Mouse (Mus musculus) intestine, postnatal 0 days (tissue): Measurements from ENCODE around the gene Cblc. TPM values are rescaled to one million over a fixed set of nuclear protein-coding genes. Genes with fewer than 3 reads are reported as not detected.

Experiments
- ATAC-seq: fragments of 200-750 bp; cut with Nextera tagmentation; 2 replicates; pipeline ENCODE4 v1.8.0; 2017; ENCODE audit warnings: mild to moderate bottlenecking, moderate TSS enrichment, moderate library complexity
- H3K27ac ChIP-seq: fragments of 300-500 bp; sonication (generic); 2 replicates; pipeline ENCODE4 v1.5.1; 2014; ENCODE audit warnings: mild to moderate bottlenecking, low read depth, low read length, moderate library complexity
- H3K27me3 ChIP-seq: fragments of 300-500 bp; sonication (generic); replicated peaks from 2 replicates; pipeline ENCODE4 v1.6.1; 2014; ENCODE audit warnings: low read length, mixed read lengths; ENCODE audit not compliant: control insufficient read depth, insufficient read depth
- H3K36me3 ChIP-seq: fragments of 300-500 bp; sonication (generic); 2 replicates; pipeline ENCODE4 v1.6.1; 2014; ENCODE audit warnings: mild to moderate bottlenecking, moderate library complexity; ENCODE audit not compliant: control insufficient read depth, insufficient read depth
- H3K4me1 ChIP-seq: fragments of 300-500 bp; sonication (generic); replicated peaks from 2 replicates; pipeline ENCODE4 v1.6.1; 2014; ENCODE audit warnings: antibody characterized with exemption, low read length, mixed read lengths; ENCODE audit not compliant: control insufficient read depth, insufficient read depth
- H3K4me2 ChIP-seq: fragments of 300-500 bp; sonication (generic); replicated peaks from 2 replicates; pipeline ENCODE4 v1.6.1; 2014; ENCODE audit warnings: low read depth, mild to moderate bottlenecking, moderate library complexity
- H3K4me3 ChIP-seq: fragments of 300-500 bp; sonication (generic); 2 replicates; pipeline ENCODE4 v1.5.1; 2014; ENCODE audit warnings: low read depth, low read length
- H3K9ac ChIP-seq: fragments of 300-500 bp; sonication (generic); 2 replicates; pipeline ENCODE4 v1.6.1; 2014; ENCODE audit warnings: mild to moderate bottlenecking, low read depth, low read length
- H3K9me3 ChIP-seq: fragments of 300-500 bp; sonication (generic); 2 replicates; pipeline ENCODE4 v1.6.1; 2016; ENCODE audit warnings: mixed run types; ENCODE audit not compliant: control insufficient read depth
- CTCF ChIP-seq: sonication (generic); IDR thresholded peaks from 2 replicates; pipeline ENCODE4 v1.5.1; 2016; ENCODE audit warnings: low read depth, mild to moderate bottlenecking, control low read depth, antibody characterized with exemption, moderate library complexity
- WGBS: fragments of 180-500 bp; shearing (Covaris S2); extraction: QIAGEN DNeasy Blood & Tissue Kit; methylation state at CpG from one replicate; pipeline ENCODE4 v1.1.7; 2014; 5-methylcytosine and 5-hydroxymethylcytosine counted together
- polyA plus RNA-seq: library from polyadenylated mRNA; unstranded; fragments of >200 nt; fragmentation: Nextera tagmentation; extraction: Ambion mirVana; gene quantifications from 2 replicates; pipeline ENCODE4 v1.2.1, GENCODE M21; 2015

The Cblc gene
- 54.8 and 56.5 TPM in 2 replicates for polyA plus RNA-seq

- Histone ChIP-seq H3K27ac (peak within 1 kb of the TSS; percentile 90), H3K4me2 (peak within 1 kb of the TSS; percentile 78), H3K9ac (peak within 1 kb of the TSS; percentile 87), H3K9me3 (no peaks in the 10 kb centered on the region), H3K4me1 (0 out of 2 replicates have a peak, but pooled peaks cover 3% of the 10 kb centered on the region), H3K27me3 (peaks cover 5% of the 10 kb centered on the region; the same call in 1 of the 2 replicates), H3K36me3 (no peaks in the 10 kb centered on the region), H3K4me3 (peak within 1 kb of the TSS; percentile 53)
- ATAC-seq = peak; percentile 88
- 2% methylated on average over 31 of the region's 32 CpGs for WGBS
- peak; percentile 95 for TF ChIP-seq CTCF
Measured at GRCm38 (mm10) chr7:19796697-19797588, at the start of gene Cblc. Gene Cblc (minus strand): TSS chr7:19796809.

- H3K9me3 ChIP-seq = no peaks in the 10 kb centered on the region
- no peak for ATAC-seq
- no peak overlapping the region for H3K9ac ChIP-seq
- WGBS = 67% methylated on average over 15 of the region's 15 CpGs
- no peaks in the 10 kb centered on the region for H3K36me3 ChIP-seq
- H3K4me1 ChIP-seq = 0 out of 2 replicates have a peak, but pooled peaks cover 6% of the 10 kb centered on the region
- no peaks in the 10 kb centered on the region for H3K27me3 ChIP-seq
- no peak overlapping the region for H3K27ac ChIP-seq
- no peak for TF ChIP-seq CTCF
- no peak overlapping the region for H3K4me2 ChIP-seq
- H3K4me3 ChIP-seq = no peak overlapping the region
Measured at GRCm38 (mm10) chr7:19844521-19845171, 48.0 kb upstream of the Cblc start.

GRCm38 (mm10) chr7:19843561-19843960, 47.0 kb upstream of the Cblc start:
- Histone ChIP-seq H3K36me3 (no peaks in the 10 kb centered on the region), H3K9ac (peak overlapping the region; percentile 11; the same call in 1 of the 2 replicates), H3K4me1 (0 out of 2 replicates have a peak, but pooled peaks cover 6% of the 10 kb centered on the region), H3K4me2 (peak overlapping the region; percentile 48), H3K27me3 (no peaks in the 10 kb centered on the region), H3K27ac (peak overlapping the region; percentile 83), H3K9me3 (no peaks in the 10 kb centered on the region), H3K4me3 (no peak overlapping the region)
- 3% methylated on average over 11 of the region's 11 CpGs for WGBS
- ATAC-seq = peak; percentile 76
- TF ChIP-seq CTCF = peak; percentile 97

GRCm38 (mm10) chr7:19842885-19843504, 46.4 kb upstream of the Cblc start:
- 0 out of 2 replicates have a peak, but pooled peaks cover 6% of the 10 kb centered on the region for H3K4me1 ChIP-seq
- ATAC-seq = peak; percentile 84
- TF ChIP-seq CTCF = no peak
- 22% methylated on average over 19 of the region's 19 CpGs for WGBS
- peak overlapping the region; percentile 11; the same call in 1 of the 2 replicates for H3K9ac ChIP-seq
- peak overlapping the region; percentile 83 for H3K27ac ChIP-seq
- H3K36me3 ChIP-seq = no peaks in the 10 kb centered on the region
- H3K4me2 ChIP-seq = peak overlapping the region; percentile 48
- no peaks in the 10 kb centered on the region for H3K27me3 ChIP-seq
- no peaks in the 10 kb centered on the region for H3K9me3 ChIP-seq
- H3K4me3 ChIP-seq = no peak overlapping the region

- no peak overlapping the region for H3K4me3 ChIP-seq
- no peak overlapping the region; the same call in 1 of the 2 replicates for H3K4me2 ChIP-seq
- H3K4me1 ChIP-seq = 0 out of 2 replicates have a peak, but pooled peaks cover 6% of the 10 kb centered on the region
- H3K9ac ChIP-seq = no peak overlapping the region; the same call in 1 of the 2 replicates
- H3K27ac ChIP-seq = peak overlapping the region; percentile 83
- no peaks in the 10 kb centered on the region for H3K36me3 ChIP-seq
- peak; percentile 74 for ATAC-seq
- no peaks in the 10 kb centered on the region for H3K9me3 ChIP-seq
- H3K27me3 ChIP-seq = no peaks in the 10 kb centered on the region
- 44% methylated on average over 21 of the region's 21 CpGs for WGBS
- TF ChIP-seq CTCF = no peak
Measured at GRCm38 (mm10) chr7:19841686-19842413, 45.2 kb upstream of the Cblc start.
